Mouse (Mus musculus): ENCODE measurements around the gene Gpr157.

Gene Gpr157

GRCm38 (mm10) chr4:150112867-150113266 lies 25.7 kb downstream of the Gpr157 start:
- peak; percentile 69 for DNase-seq (ENCODE audit: low spot score)

GRCm38 (mm10) chr4:150114505-150115061 lies 27.4 kb downstream of the Gpr157 start:
- no peak for DNase-seq (ENCODE audit: low spot score)

- DNase-seq (ENCODE audit: low spot score) = no peak
Observed at GRCm38 (mm10) chr4:150117311-150117710, 30.1 kb downstream of the Gpr157 start.

- no peak for DNase-seq (ENCODE audit: low spot score)
Observed at GRCm38 (mm10) chr4:150118163-150118562, 31.0 kb downstream of the Gpr157 start.

GRCm38 (mm10) chr4:150119055-150119454 lies 31.9 kb downstream of the Gpr157 start, which contains the start of gene Slc2a5:
TSS of gene Slc2a5 (plus strand) at chr4:150119283.
- no peak for DNase-seq (ENCODE audit: low spot score)

GRCm38 (mm10) chr4:150119640-150120039 lies 32.5 kb downstream of the Gpr157 start:
- no peak for DNase-seq (ENCODE audit: low spot score)

GRCm38 (mm10) chr4:150120173-150120833 lies 33.1 kb downstream of the Gpr157 start:
- no peak for DNase-seq (ENCODE audit: low spot score)

- no peak for DNase-seq (ENCODE audit: low spot score)
Observed at GRCm38 (mm10) chr4:150121430-150121829, 34.3 kb downstream of the Gpr157 start.

- no peak for DNase-seq (ENCODE audit: low spot score)
Observed at GRCm38 (mm10) chr4:150122476-150122875, 35.3 kb downstream of the Gpr157 start.

GRCm38 (mm10) chr4:150126373-150126772 lies 39.2 kb downstream of the Gpr157 start:
- DNase-seq (ENCODE audit: low spot score) = no peak

- no peak for DNase-seq (ENCODE audit: low spot score)
Observed at GRCm38 (mm10) chr4:150127894-150128293, 40.7 kb downstream of the Gpr157 start.

GRCm38 (mm10) chr4:150128571-150128970 lies 41.4 kb downstream of the Gpr157 start:
- DNase-seq (ENCODE audit: low spot score) = no peak

- DNase-seq (ENCODE audit: low spot score) = no peak
Observed at GRCm38 (mm10) chr4:150130661-150131060, 43.5 kb downstream of the Gpr157 start.

- DNase-seq (ENCODE audit: low spot score) = no peak
Observed at GRCm38 (mm10) chr4:150132692-150133271, 45.6 kb downstream of the Gpr157 start.

- no peak for DNase-seq (ENCODE audit: low spot score)
Observed at GRCm38 (mm10) chr4:150135254-150135653, 48.1 kb downstream of the Gpr157 start.

- DNase-seq (ENCODE audit: low spot score) = peak; percentile 37
Observed at GRCm38 (mm10) chr4:150136693-150137092, 49.5 kb downstream of the Gpr157 start.

GRCm38 (mm10) chr4:150137368-150138083 lies 50.4 kb downstream of the Gpr157 start:
- no peak for DNase-seq (ENCODE audit: low spot score)

- DNase-seq (ENCODE audit: low spot score) = no peak
Observed at GRCm38 (mm10) chr4:150138084-150138543, 50.9 kb downstream of the Gpr157 start.

- no peak for DNase-seq (ENCODE audit: low spot score)
Observed at GRCm38 (mm10) chr4:150139090-150139489, 51.9 kb downstream of the Gpr157 start.

GRCm38 (mm10) chr4:150140346-150140745 lies 53.2 kb downstream of the Gpr157 start:
- no peak for DNase-seq (ENCODE audit: low spot score)

GRCm38 (mm10) chr4:150144242-150144641 lies 57.1 kb downstream of the Gpr157 start:
- DNase-seq (ENCODE audit: low spot score) = no peak

GRCm38 (mm10) chr4:150146286-150146685 lies 59.1 kb downstream of the Gpr157 start:
- DNase-seq (ENCODE audit: low spot score) = no peak

- DNase-seq (ENCODE audit: low spot score) = no peak
Observed at GRCm38 (mm10) chr4:150151045-150151444, 63.9 kb downstream of the Gpr157 start.

Data from layer of hippocampus, adult 9-10 months (tissue).